Mouse (Mus musculus) stomach, embryonic 16.5 days (tissue): ENCODE measurements around the gene Auts2. TPM values are rescaled to one million over a fixed set of nuclear protein-coding genes. Genes with fewer than 3 reads are reported as not detected.

Experiments
- ATAC-seq: fragments of 200-750 bp; cut with Nextera tagmentation; 2 replicates; pipeline ENCODE4 v1.8.0; 2017; ENCODE audit warnings: moderate number of reproducible peaks, moderate TSS enrichment; ENCODE audit not compliant: insufficient read depth, low FRiP score
- H3K27ac ChIP-seq: fragments of 300-500 bp; sonication (generic); 2 replicates; pipeline ENCODE4 v1.5.1; 2014; ENCODE audit warnings: low read length
- H3K27me3 ChIP-seq: fragments of 300-500 bp; sonication (generic); 2 replicates; pipeline ENCODE4 v1.6.1; 2014; ENCODE audit warnings: low read length, control low read depth, mixed read lengths; ENCODE audit not compliant: control insufficient read depth, insufficient read depth
- H3K36me3 ChIP-seq: fragments of 300-500 bp; sonication (generic); 2 replicates; pipeline ENCODE4 v1.6.1; 2014; ENCODE audit warnings: low read length; ENCODE audit not compliant: control insufficient read depth, insufficient read depth
- H3K4me1 ChIP-seq: fragments of 300-500 bp; sonication (generic); 2 replicates; pipeline ENCODE4 v1.6.1; 2014; ENCODE audit warnings: low read length, control low read depth, mixed read lengths; ENCODE audit not compliant: control insufficient read depth, insufficient read depth
- H3K4me2 ChIP-seq: fragments of 300-500 bp; sonication (generic); 2 replicates; pipeline ENCODE4 v1.6.1; 2014; ENCODE audit warnings: low read depth, low read length, mixed read lengths
- H3K4me3 ChIP-seq: fragments of 300-500 bp; sonication (generic); replicated peaks from 2 replicates; pipeline ENCODE4 v1.5.1; 2014; ENCODE audit warnings: mild to moderate bottlenecking, low read length
- H3K9ac ChIP-seq: fragments of 300-500 bp; sonication (generic); 2 replicates; pipeline ENCODE4 v1.6.1; 2014; ENCODE audit warnings: low read length
- H3K9me3 ChIP-seq: fragments of 300-500 bp; sonication (generic); replicated peaks from 2 replicates; pipeline ENCODE4 v1.6.1; 2016; ENCODE audit warnings: low read length, control low read depth; ENCODE audit not compliant: control insufficient read depth
- WGBS: fragments of 180-500 bp; shearing (Covaris S2); extraction: QIAGEN DNeasy Blood & Tissue Kit; methylation state at CpG from one replicate; pipeline ENCODE4 v1.1.7; 2014; 5-methylcytosine and 5-hydroxymethylcytosine counted together
- polyA plus RNA-seq: library from polyadenylated mRNA; unstranded; fragments of >200 nt; fragmentation: Nextera tagmentation; extraction: Ambion mirVana; gene quantifications from 2 replicates; pipeline ENCODE4 v1.2.1, GENCODE M21; 2015

Auts2 gene
- polyA plus RNA-seq, 1 experiment from 2014 or later: 20.1 TPM

DNA sequence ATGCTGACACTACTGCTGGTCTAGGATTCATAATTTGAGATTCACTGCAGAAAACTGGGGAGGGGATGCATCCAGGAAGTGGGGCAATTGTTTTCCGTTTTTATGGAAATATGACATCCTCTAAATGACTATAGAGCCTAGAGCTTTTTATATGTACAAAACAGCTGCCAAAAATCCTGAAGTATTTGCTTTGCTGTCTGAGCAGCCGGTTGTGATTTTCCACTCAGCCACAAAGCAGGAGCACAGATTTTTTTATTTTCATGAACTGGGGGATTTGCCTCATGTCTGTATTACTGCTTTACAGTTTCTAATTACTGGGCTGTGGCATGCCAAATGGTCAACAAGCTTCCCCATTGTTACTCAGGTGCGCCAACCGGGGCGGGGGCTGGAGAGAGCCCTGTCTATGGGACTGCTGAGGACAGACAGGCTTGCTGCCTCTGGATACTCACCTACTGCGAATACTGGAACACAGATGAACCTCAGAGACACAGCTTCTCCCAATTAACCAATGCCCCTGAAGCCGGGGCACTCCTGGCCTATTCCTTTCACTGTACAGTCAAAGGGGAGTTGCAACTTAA is 53.3 kb downstream of the Auts2 start:
- Histone ChIP-seq H3K9me3 (no peaks in the 10 kb centered on the region), H3K36me3 (no peaks in the 10 kb centered on the region), H3K4me2 (no peak overlapping the region), H3K9ac (no peak overlapping the region), H3K27me3 (no peaks in the 10 kb centered on the region), H3K4me3 (no peak overlapping the region), H3K4me1 (peaks cover 43% of the 10 kb centered on the region), H3K27ac (peak overlapping the region; percentile 66)
- no peak for ATAC-seq
- WGBS: 57% methylated on average over 7 of the region's 7 CpGs

DNA sequence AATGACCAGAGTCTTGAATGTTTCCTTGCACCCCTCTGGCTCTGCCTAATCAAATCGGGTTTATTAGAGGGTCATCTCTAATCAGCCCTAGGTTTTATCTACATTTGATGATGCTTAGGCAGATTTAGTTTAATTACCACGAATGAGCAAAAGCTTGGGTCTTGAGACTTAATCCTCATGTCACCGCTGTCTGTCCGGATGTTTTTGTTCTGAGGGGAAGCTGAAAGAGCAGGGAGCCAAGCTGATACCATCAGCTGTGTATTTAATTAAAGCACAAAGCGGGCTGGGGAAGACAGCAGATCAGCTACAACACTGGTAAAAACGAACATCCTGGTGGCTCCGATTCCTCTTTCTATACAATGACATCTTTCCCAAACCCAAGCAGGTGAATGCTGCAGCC is 56.3 kb downstream of the Auts2 start:
- 65% methylated on average over 7 of the region's 7 CpGs for WGBS
- Histone ChIP-seq H3K4me1 (peaks cover 40% of the 10 kb centered on the region), H3K9me3 (no peaks in the 10 kb centered on the region), H3K9ac (no peak overlapping the region), H3K4me2 (no peak overlapping the region), H3K4me3 (no peak overlapping the region), H3K27ac (no peak overlapping the region), H3K36me3 (no peaks in the 10 kb centered on the region), H3K27me3 (no peaks in the 10 kb centered on the region)
- ATAC-seq: no peak

DNA sequence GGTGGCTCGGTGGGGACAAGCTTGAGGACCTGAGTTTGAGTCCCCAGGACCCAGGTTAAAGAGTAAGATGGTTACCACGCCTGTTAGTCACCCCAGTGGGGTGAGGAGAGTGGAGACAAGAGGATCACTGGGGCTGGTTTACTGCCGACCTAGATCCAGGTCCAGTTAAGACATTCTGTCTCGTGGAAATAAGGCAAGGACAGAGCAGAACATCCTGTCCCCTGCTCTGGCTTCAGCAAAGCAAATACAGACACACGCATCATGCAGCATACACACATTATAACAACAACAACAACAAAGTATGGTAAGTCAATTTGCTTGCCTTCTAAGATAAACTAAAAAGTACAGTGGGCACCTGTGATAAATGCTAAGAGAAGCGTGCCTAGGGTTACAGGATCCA is 57.1 kb downstream of the Auts2 start:
- no peak overlapping the region for H3K4me3 ChIP-seq
- WGBS: 82% methylated on average over 6 of the region's 6 CpGs
- H3K9me3 ChIP-seq: no peaks in the 10 kb centered on the region
- H3K9ac ChIP-seq: no peak overlapping the region
- H3K36me3 ChIP-seq: no peaks in the 10 kb centered on the region
- no peak overlapping the region for H3K4me2 ChIP-seq
- peaks cover 32% of the 10 kb centered on the region for H3K4me1 ChIP-seq
- H3K27me3 ChIP-seq: no peaks in the 10 kb centered on the region
- no peak overlapping the region for H3K27ac ChIP-seq
- ATAC-seq: no peak

GRCm38 (mm10) chr5:132485448-132485847 is 57.7 kb downstream of the Auts2 start:
- Histone ChIP-seq H3K9ac (no peak overlapping the region), H3K4me2 (no peak overlapping the region), H3K9me3 (no peaks in the 10 kb centered on the region), H3K27me3 (no peaks in the 10 kb centered on the region), H3K27ac (no peak overlapping the region), H3K4me1 (peaks cover 29% of the 10 kb centered on the region), H3K36me3 (no peaks in the 10 kb centered on the region), H3K4me3 (no peak overlapping the region)
- 39% methylated on average over 3 of the region's 3 CpGs for WGBS
- no peak for ATAC-seq

DNA sequence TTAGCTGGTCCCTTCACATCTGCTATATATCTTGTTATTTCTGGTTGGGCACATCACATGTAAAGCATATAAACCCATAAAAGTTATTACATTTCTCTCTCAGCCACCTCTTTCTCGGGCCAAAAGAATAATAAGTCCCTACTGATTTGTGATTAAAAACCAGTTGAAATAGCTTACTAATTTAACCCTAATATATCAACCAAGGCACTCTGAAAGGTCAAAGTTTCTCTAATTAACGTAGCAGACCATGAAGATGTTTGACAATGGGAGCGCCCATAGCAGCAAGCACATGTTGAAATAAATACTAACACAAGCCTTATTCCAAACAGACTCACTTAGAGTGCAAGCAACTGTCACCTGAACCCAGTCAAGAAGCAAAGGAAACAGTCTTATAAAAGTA is 61.7 kb downstream of the Auts2 start:
- Histone ChIP-seq H3K4me1 (peaks cover 21% of the 10 kb centered on the region), H3K9me3 (no peaks in the 10 kb centered on the region), H3K4me2 (no peak overlapping the region), H3K27ac (no peak overlapping the region), H3K36me3 (no peaks in the 10 kb centered on the region), H3K9ac (no peak overlapping the region), H3K4me3 (no peak overlapping the region), H3K27me3 (no peaks in the 10 kb centered on the region)
- WGBS: 69% methylated on average over 3 of the region's 3 CpGs
- no peak for ATAC-seq

DNA sequence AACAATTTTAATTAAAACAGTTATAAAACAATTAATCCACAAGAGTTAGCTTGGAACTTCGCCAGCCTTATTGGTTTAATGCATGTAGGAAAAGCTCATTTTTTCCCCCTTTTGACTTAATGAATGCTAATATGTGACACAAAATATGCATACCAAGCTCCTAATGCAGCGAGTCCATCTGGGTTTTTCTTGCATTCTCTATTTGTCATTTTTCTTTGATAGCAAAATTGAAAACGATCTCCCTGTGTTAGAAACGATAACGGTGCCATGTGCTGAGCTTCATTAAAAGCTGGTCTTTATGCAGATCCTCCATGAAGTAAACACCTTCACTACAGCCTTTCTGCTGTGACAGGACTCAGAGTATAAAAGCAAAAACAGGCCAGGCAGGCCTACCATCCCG is 62.7 kb downstream of the Auts2 start:
- Histone ChIP-seq H3K4me2 (no peak overlapping the region), H3K9me3 (no peaks in the 10 kb centered on the region), H3K4me3 (no peak overlapping the region), H3K27ac (no peak overlapping the region), H3K4me1 (peaks cover 17% of the 10 kb centered on the region), H3K27me3 (no peaks in the 10 kb centered on the region), H3K36me3 (no peaks in the 10 kb centered on the region), H3K9ac (no peak overlapping the region)
- no peak for ATAC-seq
- WGBS: 71% methylated on average over 6 of the region's 6 CpGs

GRCm38 (mm10) chr5:132479227-132479857 is 63.8 kb downstream of the Auts2 start:
- Histone ChIP-seq H3K4me2 (no peak overlapping the region), H3K27ac (no peak overlapping the region), H3K4me1 (peaks cover 9% of the 10 kb centered on the region), H3K9ac (no peak overlapping the region), H3K36me3 (no peaks in the 10 kb centered on the region), H3K9me3 (no peaks in the 10 kb centered on the region), H3K27me3 (no peaks in the 10 kb centered on the region), H3K4me3 (no peak overlapping the region)
- WGBS: 37% methylated on average over 11 of the region's 11 CpGs
- no peak for ATAC-seq

GRCm38 (mm10) chr5:132477533-132477932 is 65.6 kb downstream of the Auts2 start:
- 72% methylated on average over 1 of the region's 1 CpGs for WGBS

GRCm38 (mm10) chr5:132472905-132473321 is 70.2 kb downstream of the Auts2 start:
- 80% methylated on average over 5 of the region's 5 CpGs for WGBS
- Histone ChIP-seq H3K4me2 (no peak overlapping the region), H3K27ac (no peak overlapping the region), H3K36me3 (no peaks in the 10 kb centered on the region), H3K27me3 (no peaks in the 10 kb centered on the region), H3K4me1 (no peaks in the 10 kb centered on the region; the same call in 1 of the 2 replicates), H3K4me3 (no peak overlapping the region), H3K9ac (no peak overlapping the region), H3K9me3 (no peaks in the 10 kb centered on the region)
- ATAC-seq: no peak

More at GRCm38 (mm10) chr5:132477533-132477932, 65.6 kb downstream of the Auts2 start:
- Histone ChIP-seq H3K27me3 (no peaks in the 10 kb centered on the region), H3K27ac (no peak overlapping the region), H3K4me1 (peaks cover 9% of the 10 kb centered on the region), H3K9me3 (no peaks in the 10 kb centered on the region), H3K4me3 (no peak overlapping the region), H3K9ac (no peak overlapping the region), H3K36me3 (no peaks in the 10 kb centered on the region), H3K4me2 (no peak overlapping the region)
- no peak for ATAC-seq
